Mouse (Mus musculus): ENCODE data around the gene Cyp2d10.
A peak's percentile ranks its signal among the peaks of the same experiment; 100 is the strongest.

The Cyp2d10 gene

GRCm38 (mm10) chr15:82358431-82359260 is 48.3 kb downstream of the Cyp2d10 start:
- no peak for DNase-seq (ENCODE audit: low spot score)

- DNase-seq (ENCODE audit: low spot score), result peak; percentile 95
These were observed 52.7 kb downstream of the Cyp2d10 start, which contains the start of gene Ndufa6 for GRCm38 (mm10) chr15:82354126-82354945. Ndufa6 (minus strand) TSS chr15:82354322.

GRCm38 (mm10) chr15:82353745-82354113 is 53.3 kb downstream of the Cyp2d10 start:
- no peak for DNase-seq (ENCODE audit: low spot score)

DNA sequence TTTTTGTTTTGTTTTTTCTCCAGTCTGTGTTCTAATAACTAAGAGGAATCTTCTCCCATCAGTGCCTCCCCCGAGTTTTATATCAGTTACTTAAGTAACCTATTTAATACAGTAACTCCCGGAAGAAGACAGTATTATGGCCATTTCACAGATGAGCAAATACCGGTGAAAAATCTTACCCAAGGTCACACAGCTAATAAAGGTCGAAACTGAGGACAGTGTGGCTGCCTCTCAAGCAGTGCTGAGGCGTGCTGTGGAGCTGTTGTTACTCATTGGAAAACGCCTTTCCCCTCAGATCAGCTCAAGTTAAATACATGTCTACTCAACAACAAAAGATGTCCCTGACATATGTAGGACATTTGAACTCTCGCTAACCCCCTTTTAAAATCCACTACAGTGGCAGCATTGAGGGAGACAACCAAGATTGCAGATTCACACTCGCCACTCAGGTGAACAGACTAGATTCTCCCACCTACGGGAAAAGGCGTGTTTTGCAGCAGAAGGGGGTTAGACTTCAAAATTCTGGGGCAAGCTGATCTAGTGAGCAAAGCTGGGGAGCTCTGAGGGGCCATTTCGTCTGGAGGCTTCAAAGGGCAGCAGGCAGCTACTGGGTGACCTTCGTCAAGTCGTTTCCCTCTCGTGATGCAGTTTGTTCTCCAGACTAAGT is 53.8 kb downstream of the Cyp2d10 start:
- no peak for DNase-seq (ENCODE audit: low spot score)

Measured in left cerebral cortex, adult 11 months (tissue).